Mouse (Mus musculus): ENCODE results near the gene Grip2.

Grip2 gene

GRCm38 (mm10) chr6:91727361-91727760 is 99.7 kb downstream of the Grip2 start:
- peak; percentile 78 for DNase-seq

- peak; percentile 74 for DNase-seq
These were observed 105.8 kb downstream of the Grip2 start for GRCm38 (mm10) chr6:91721215-91721701.

DNA sequence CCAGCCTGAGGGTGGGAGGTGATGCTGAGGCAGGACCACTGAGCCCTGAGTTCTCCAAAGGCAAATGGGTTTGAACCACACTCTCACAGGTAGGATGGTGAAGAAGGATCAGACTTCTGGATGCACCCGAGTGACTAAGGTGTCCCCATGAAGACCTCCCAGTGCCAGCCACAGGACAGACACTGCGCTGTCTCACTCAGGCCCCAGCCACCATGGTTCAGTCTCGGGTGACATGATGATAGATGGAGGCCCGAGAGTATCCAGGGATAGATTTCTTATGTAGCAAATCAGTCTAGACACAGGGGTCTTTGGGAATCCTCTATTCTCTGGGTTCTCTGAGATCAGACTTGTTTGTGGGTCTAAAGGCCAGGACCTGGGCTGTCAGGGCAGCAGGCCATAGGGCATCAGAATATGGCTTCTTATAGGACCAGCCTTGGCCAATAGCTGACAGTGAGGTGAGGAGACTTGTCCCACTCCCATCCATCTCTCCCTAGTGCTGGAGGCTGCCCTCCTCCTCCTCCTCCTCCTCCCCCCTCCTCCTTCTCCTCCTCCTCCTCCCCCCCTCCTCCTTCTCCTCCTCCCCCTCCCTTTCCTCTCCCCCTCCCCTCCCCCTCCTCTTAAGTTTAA is 106.3 kb downstream of the Grip2 start:
- no peak for DNase-seq

- no peak for DNase-seq
These were observed 107.1 kb downstream of the Grip2 start for GRCm38 (mm10) chr6:91719865-91720533.

GRCm38 (mm10) chr6:91719042-91719747 is 107.9 kb downstream of the Grip2 start:
- DNase-seq, result peak; percentile 72

GRCm38 (mm10) chr6:91718603-91719002 is 108.4 kb downstream of the Grip2 start:
- DNase-seq, result no peak

GRCm38 (mm10) chr6:91718067-91718466 is 109.0 kb downstream of the Grip2 start:
- DNase-seq, result no peak

DNA sequence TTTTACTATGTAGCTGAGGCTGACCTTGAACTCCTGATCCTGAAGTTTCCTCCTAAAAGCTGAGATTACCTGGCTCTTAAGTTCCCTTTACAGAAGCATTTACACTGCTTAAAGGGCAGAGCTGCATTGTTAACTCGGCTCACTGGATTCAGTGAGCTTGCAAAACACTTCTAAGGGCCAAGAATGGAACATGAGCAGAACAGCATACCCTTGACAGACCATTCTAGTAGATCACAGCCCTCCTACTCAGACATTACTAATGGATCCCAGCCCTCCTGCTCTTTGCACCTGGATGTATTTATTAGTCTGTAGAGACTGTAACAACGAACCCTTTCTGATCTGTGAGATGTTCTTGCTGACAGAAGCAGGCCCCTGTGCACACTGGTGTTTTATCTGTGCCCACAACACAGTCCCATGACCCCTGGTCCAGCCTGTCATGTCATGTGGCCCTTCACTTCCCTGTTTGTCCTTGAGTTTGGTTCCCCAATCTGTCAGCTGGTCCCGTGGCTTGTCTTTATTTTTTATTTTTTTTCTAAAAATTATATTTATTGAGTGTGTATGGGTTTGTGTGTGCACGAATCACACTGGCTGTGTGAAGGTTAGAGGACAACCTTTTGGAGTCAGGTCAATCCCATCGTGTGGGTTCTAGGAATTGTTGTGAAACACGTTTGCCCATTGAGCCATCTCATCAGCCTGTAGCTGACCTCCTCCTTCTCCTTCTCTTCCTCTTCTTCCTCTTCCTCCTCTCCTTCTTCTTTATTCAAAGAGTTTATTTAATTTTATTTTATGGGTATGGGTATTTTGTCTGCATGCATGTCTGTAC is 110.9 kb downstream of the Grip2 start:
- DNase-seq, result no peak

DNA sequence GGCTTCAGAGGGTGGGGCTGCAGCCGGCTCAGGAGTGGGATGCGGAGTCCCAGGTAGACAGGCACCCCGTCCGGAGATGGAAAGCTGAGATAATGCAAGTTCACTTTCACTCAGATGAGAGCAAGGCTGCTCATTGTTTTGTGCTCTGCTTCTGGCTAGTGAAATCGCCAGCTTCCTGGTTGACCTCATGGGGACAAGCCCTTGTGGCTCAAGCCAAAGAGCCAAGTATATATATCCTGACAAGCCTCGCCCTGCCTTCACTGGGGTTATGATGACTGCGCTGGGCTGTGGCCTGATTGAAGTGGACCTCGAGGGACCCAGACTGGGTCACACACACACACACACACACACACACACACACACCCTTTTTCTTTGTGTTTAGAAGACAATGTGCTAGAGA is 112.0 kb downstream of the Grip2 start:
- peak; percentile 57 for DNase-seq

- no peak for DNase-seq
These were observed 113.6 kb downstream of the Grip2 start for GRCm38 (mm10) chr6:91713370-91713896.

DNA sequence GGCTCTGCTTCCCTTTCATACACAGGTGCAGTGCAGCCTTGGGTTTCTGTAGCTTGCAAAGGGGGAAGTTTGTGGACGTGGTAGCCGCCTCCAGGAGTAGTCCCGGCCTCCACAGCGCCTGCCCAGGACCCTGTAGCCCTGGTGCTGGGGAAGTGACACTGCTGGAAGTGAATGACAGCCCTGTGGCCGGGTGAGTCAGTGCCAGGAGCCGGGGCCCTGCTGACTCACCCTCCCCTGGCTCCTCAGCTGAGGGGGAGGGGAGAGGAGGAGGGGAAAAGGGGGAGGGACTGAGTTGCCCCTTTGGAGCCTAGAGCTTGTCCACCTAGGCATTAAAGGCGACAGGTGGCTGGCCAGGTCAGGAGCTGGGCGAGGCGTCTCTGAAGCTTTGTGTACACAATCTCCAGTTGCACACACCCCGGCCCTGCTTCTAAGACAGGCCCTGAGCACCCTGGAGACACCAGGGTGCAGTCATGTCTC is 114.2 kb downstream of the Grip2 start:
- DNase-seq, result no peak

DNA sequence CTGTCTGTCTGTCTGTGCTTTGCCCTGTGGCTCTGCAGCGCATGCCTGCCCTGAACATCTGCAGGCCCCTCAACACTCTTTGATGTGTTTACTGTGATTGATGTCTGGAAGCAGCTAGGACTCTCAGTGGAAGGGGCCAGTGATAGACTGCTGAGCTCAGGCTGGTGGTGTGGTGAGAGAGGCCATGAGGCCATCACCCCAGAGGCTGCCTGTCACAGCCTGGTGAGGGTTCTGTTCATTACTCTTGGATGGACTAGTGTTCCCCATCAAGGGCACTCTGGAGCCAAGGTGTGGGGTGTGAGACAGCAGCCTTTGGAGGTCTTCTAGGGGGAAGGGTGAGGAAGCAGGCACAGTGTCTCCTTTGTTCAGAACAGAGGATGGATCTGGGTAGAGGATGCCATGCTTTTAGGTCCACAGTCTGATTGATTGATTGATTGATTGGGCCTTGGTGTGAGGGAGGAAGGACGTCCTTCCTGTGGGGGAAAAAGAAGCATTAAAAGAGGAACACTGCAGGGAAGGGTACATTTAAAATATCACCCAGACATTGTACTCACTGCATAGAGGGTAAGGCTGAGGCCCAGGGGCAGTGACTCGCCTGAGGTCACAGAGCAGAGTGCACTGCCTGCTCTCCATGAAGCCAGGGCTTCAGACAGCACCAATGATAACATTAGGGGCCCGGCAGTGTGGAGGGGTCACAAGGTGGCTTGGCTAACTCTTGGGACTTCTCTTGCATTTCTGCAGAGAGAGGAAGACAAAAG is 114.8 kb downstream of the Grip2 start:
- no peak for DNase-seq
